Mouse (Mus musculus) ES-Bruce4 (cell line): Measurements from ENCODE around the gene Fzd5.

ENCODE experiments used
- CTCF ChIP-seq: IDR thresholded peaks from one replicate; pipeline ENCODE4 v1.8.1; 2011; ENCODE audit warnings: low read depth, low read length
- EP300 ChIP-seq: IDR thresholded peaks from 2 replicates; pipeline ENCODE4 v1.6.1; 2011; ENCODE audit warnings: low read depth, low read length; ENCODE audit not compliant: insufficient read depth

DNA sequence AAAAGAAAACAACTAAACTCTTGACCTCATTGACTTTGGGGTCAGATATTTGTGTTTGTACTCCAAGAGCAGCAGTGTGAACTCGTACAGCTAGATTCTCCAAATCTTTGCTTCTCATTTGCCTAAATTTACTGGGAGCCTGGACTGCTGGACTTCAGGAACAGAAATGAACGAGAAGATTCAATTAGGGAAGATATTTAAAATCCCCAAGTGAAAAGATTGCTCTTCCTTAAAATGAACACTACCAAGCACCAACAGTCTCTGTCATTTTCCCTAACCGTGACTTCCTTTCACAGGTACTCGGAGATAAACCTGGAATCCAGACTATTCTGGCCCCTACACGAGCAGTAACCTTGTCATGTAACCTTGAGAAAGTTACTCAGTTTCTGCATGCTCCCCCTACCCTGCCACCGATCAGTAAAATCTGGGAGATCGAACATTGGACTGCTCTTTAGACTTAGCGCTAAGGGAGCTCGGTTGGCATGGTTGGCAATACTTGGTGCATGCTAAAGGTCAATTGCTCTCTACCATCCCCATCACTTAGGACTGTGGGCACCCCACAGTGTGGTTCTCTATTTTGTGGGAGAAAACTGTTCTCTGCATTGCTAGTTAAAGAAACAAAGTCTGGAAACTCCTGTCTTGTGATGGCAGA is 47.9 kb downstream of the Fzd5 start:
- TF ChIP-seq CTCF (no peak), EP300 (no peak)
